Mouse (Mus musculus): ENCODE results near the gene Marc2. TPM values are rescaled to one million over a fixed set of nuclear protein-coding genes. Genes with fewer than 3 reads are reported as not detected.

Marc2 gene
- 124 and 125 TPM in 2 replicates for polyA plus RNA-seq (2015; fragmentation: Nextera tagmentation; extraction: Ambion mirVana)

GRCm38 (mm10) chr1:184846092-184846750, at the start of gene Marc2:
Marc2 (minus strand) TSS chr1:184846451.

GRCm38 (mm10) chr1:184882281-184883268, 36.3 kb upstream of the Marc2 start, which contains the start of gene C130074G19Rik:
C130074G19Rik (minus strand) TSS chr1:184883218.

GRCm38 (mm10) chr1:184810780-184811575, 35.3 kb downstream of the Marc2 start, which contains the start of gene Marc1:
Marc1 (minus strand) TSS chr1:184811313.

MicroRNA genes within 50 kb of the gene (microRNA counts, 519-probe panel; counts per million panel counts)
- 3,929 counts per million, percentile 71 among the panel's probes with 10 or more counts for microRNA mmu-miR-1981

Small RNA genes within 50 kb of the gene (microRNA-seq; reads per million reads assigned to microRNA genes)
- 54.7 reads per million, percentile 41 among the genes with 10 or more reads in this experiment for gene Mir1981

Other genes with a start within 250 kb of the Marc2 start
- 7.7 and 8.0 TPM in 2 replicates for gene Hlx, start 113.8 kb downstream of the Marc2 start, polyA plus RNA-seq (2015; fragmentation: Nextera tagmentation; extraction: Ambion mirVana)
- gene Marc1, start 35.1 kb downstream of the Marc2 start, polyA plus RNA-seq (2015; fragmentation: Nextera tagmentation; extraction: Ambion mirVana) = 0.21 and 0.24 TPM in 2 replicates
- gene C130074G19Rik, start 36.8 kb upstream of the Marc2 start, polyA plus RNA-seq (2015; fragmentation: Nextera tagmentation; extraction: Ambion mirVana) = 1.1 and 1.3 TPM in 2 replicates
- gene Mark1, start 153.1 kb upstream of the Marc2 start, polyA plus RNA-seq (2015; fragmentation: Nextera tagmentation; extraction: Ambion mirVana) = 1.2 TPM in 2 replicates